Comparison of ENCODE assay signal across 18 mouse cellular contexts in genomic region chr6:87618021-87618420, GRCm38 (mm10). TPM values are rescaled to one million over a fixed set of nuclear protein-coding genes. Genes with fewer than 3 reads are reported as not detected.
DNase-seq lines count a peak whose midpoint lies in the region; ATAC-seq and TF ChIP-seq lines count a peak whose summit lies in the region.
"Had no signal": no experiment of that assay in that cellular context is flagged by ENCODE, and none has a peak within 500 bp of the region (broad histone marks: within the 10 kb centered on the region; RNA-seq: fewer than 3 reads in every experiment).

No protein-coding gene starts in this region.

- peaks cover 3% of the 10 kb centered on the region for H3K4me1 ChIP-seq in stomach, postnatal 0 days (replicated peaks; ENCODE audit: control insufficient read depth, insufficient read depth)

- no peak for TF ChIP-seq CTCF in stomach, postnatal 0 days (IDR thresholded peaks at IDR 0.05; ENCODE audit: low read depth)

- no peaks in the 10 kb centered on the region for H3K36me3 ChIP-seq in stomach, postnatal 0 days (ENCODE audit: control insufficient read depth, insufficient read depth, low read length)
- H3K36me3 ChIP-seq: hindbrain, embryonic 12.5 days; hindbrain, embryonic 15.5 days had no signal

- 49% methylated on average over 8 of the region's 8 CpGs for WGBS in stomach, postnatal 0 days

- H3K9ac ChIP-seq in stomach, postnatal 0 days (ENCODE audit: low read length), result no peak overlapping the region
- H3K9ac ChIP-seq: hindbrain, embryonic 12.5 days; hindbrain, embryonic 15.5 days had no signal

- H3K27me3 ChIP-seq in stomach, postnatal 0 days (ENCODE audit: control insufficient read depth, insufficient read depth, low read length), result no peaks in the 10 kb centered on the region
- H3K27me3 ChIP-seq: hindbrain, embryonic 12.5 days; hindbrain, embryonic 15.5 days had no signal

- DNase-seq in lung, adult 18-20 months, result peak; percentile 22 to 51
- no peak for DNase-seq in lung, postnatal 10 days
- DNase-seq in lung, postnatal 36 days, result peak; percentile 32
- no peak for DNase-seq in lung, postnatal 14 days
- DNase-seq in stomach, postnatal 0 days (ENCODE audit: low spot score), result peak; percentile 48
- DNase-seq in B cell, adult 2 months, result no peak
- DNase-seq: adrenal gland, adult 8-10 months; adrenal gland, postnatal 25 days; cerebellum, adult 11-12 months; cerebellum, adult 8-10 months; cerebellum, postnatal 14 days; gastrocnemius, postnatal 25 days; heart, adult 2 months had no signal

- no peak overlapping the region for H3K27ac ChIP-seq in stomach, postnatal 0 days (replicated peaks)
- H3K27ac ChIP-seq: heart, adult 2 months; hindbrain, embryonic 12.5 days; hindbrain, embryonic 15.5 days had no signal

- H3K9me3 ChIP-seq in stomach, postnatal 0 days (ENCODE audit: control insufficient read depth, low read length), result no peaks in the 10 kb centered on the region
- H3K9me3 ChIP-seq: hindbrain, embryonic 12.5 days; hindbrain, embryonic 15.5 days had no signal

- ATAC-seq in stomach, postnatal 0 days (ENCODE audit: low FRiP score, low TSS enrichment), result peak; percentile 68; the same call in 1 of the 2 replicates
- ATAC-seq: activated CD4-positive, CD25-positive, alpha-beta regulatory T cell, adult 4 months; forebrain, embryonic 14.5 days had no signal

- H3K4me2 ChIP-seq in stomach, postnatal 0 days (replicated peaks; ENCODE audit: low read depth), result no peak overlapping the region
- H3K4me2 ChIP-seq: heart, embryonic 11.5 days; hindbrain, embryonic 12.5 days; hindbrain, embryonic 15.5 days had no signal

- H3K4me3 ChIP-seq in stomach, postnatal 0 days (ENCODE audit: low read depth, low read length), result no peak overlapping the region
- H3K4me3 ChIP-seq: heart, adult 2 months; hindbrain, embryonic 12.5 days; hindbrain, embryonic 15.5 days had no signal

- TF ChIP-seq EP300 in stomach, postnatal 0 days (optimal IDR thresholded peaks at IDR 0.05), result no peak

RNA-seq across cellular contexts. Expression of gene Prokr1, which starts 27.5 kb away (rescaled TPM):
- 0.92 and 1.1 TPM in 2 replicates for polyA plus RNA-seq in stomach, postnatal 0 days (2015; fragmentation: Nextera tagmentation; extraction: Ambion mirVana)
- polyA plus RNA-seq: activated CD4-positive, CD25-positive, alpha-beta regulatory T cell, adult 4 months had no signal

RNA-seq across cellular contexts. Expression of gene Aplf, which starts 54.0 kb away (rescaled TPM):
- 8.4 and 9.8 TPM in 2 replicates for polyA plus RNA-seq in stomach, postnatal 0 days (2015; fragmentation: Nextera tagmentation; extraction: Ambion mirVana)

Comparison
In these comparisons a context has a peak if more than half of its experiments do, and no peak if none do; other contexts are left out.
1. DNase-seq: peak in lung, adult 18-20 months (2 of 2), lung, postnatal 36 days (single experiment) and stomach, postnatal 0 days (single experiment); none in lung, postnatal 10 days (single experiment), lung, postnatal 14 days (single experiment) and B cell, adult 2 months (0 of 2).